Mouse (Mus musculus) MEL (cell line): ENCODE measurements at regions not wholly inside any gene's neighbourhood (a gene's known extent, or its start where the extent isn't known, plus 50 kb on each side); places are given as distances from the start of the nearest gene placed in this dataset.

Experiments
- BHLHE40 ChIP-seq: IDR thresholded peaks from 2 replicates; pipeline ENCODE4 v1.6.1; 2012; ENCODE audit warnings: low read depth, mild to moderate bottlenecking, inconsistent platforms, low read length, improper control_type of control experiment, borderline replicate concordance
- CHD2 ChIP-seq: IDR thresholded peaks from 2 replicates; pipeline ENCODE4 v1.6.1; 2011; ENCODE audit warnings: low read length, improper control_type of control experiment
- CTCF ChIP-seq, 3 experiments: IDR thresholded peaks in 2 of 3; conservative IDR thresholded peaks in 1 of 3; 2 replicates each; pipeline ENCODE4 v1.5.1; 2011 to 2012; ENCODE audit warnings: low read length in 3 of 3, low read depth in 2 of 3, mild to moderate bottlenecking in 2 of 3, improper control_type of control experiment in 1 of 3, inconsistent platforms in 1 of 3, mixed read lengths in 1 of 3, moderate library complexity in 1 of 3; ENCODE audit not compliant: control insufficient read depth in 1 of 3, insufficient read depth in 1 of 3, poor library complexity in 1 of 3, severe bottlenecking in 1 of 3
- ETS1 ChIP-seq: IDR thresholded peaks from 2 replicates; pipeline ENCODE4 v1.6.1; 2012; ENCODE audit warnings: low read depth, mild to moderate bottlenecking, inconsistent platforms, low read length, improper control_type of control experiment, moderate library complexity
- HCFC1 ChIP-seq: IDR thresholded peaks from 2 replicates; pipeline ENCODE4 v1.6.1; 2012; ENCODE audit warnings: low read depth, mild to moderate bottlenecking, inconsistent platforms, low read length, improper control_type of control experiment, moderate library complexity
- KAT2A ChIP-seq: conservative IDR thresholded peaks from 2 replicates; pipeline ENCODE4 v1.6.1; 2012; ENCODE audit warnings: low read depth, low read length, improper control_type of control experiment, inconsistent platforms
- MAX ChIP-seq: IDR thresholded peaks from 2 replicates; pipeline ENCODE4 v1.6.1; 2011; ENCODE audit warnings: low read length, improper control_type of control experiment
- MXI1 ChIP-seq: IDR thresholded peaks from 2 replicates; pipeline ENCODE4 v1.6.1; 2011; ENCODE audit warnings: mild to moderate bottlenecking, low read depth, low read length, improper control_type of control experiment
- POLR2A ChIP-seq, 2 experiments: IDR thresholded peaks; 2 replicates each; pipeline ENCODE4 v1.6.1; 2011 to 2012; ENCODE audit warnings: low read length in 2 of 2, mild to moderate bottlenecking in 2 of 2, control low read depth in 1 of 2, improper control_type of control experiment in 1 of 2, low read depth in 1 of 2, moderate library complexity in 1 of 2; ENCODE audit not compliant: control insufficient read depth in 1 of 2, insufficient read depth in 1 of 2, poor library complexity in 1 of 2
- POLR2AphosphoS2 ChIP-seq: IDR thresholded peaks from 2 replicates; pipeline ENCODE4 v1.6.1; 2011; ENCODE audit warnings: low read length, improper control_type of control experiment
- RAD21 ChIP-seq: IDR thresholded peaks from 2 replicates; pipeline ENCODE4 v1.6.1; 2011; ENCODE audit warnings: mild to moderate bottlenecking, low read depth, low read length, improper control_type of control experiment
- UBTF ChIP-seq: IDR thresholded peaks from 2 replicates; pipeline ENCODE4 v1.6.1; 2012; ENCODE audit warnings: low read depth, mild to moderate bottlenecking, inconsistent platforms, low read length, improper control_type of control experiment, moderate library complexity, borderline replicate concordance; ENCODE audit not compliant: insufficient read depth
- ZC3H11A ChIP-seq: IDR thresholded peaks from 2 replicates; pipeline ENCODE4 v1.6.1; 2012; ENCODE audit warnings: low read depth, mild to moderate bottlenecking, inconsistent platforms, low read length, improper control_type of control experiment

DNA sequence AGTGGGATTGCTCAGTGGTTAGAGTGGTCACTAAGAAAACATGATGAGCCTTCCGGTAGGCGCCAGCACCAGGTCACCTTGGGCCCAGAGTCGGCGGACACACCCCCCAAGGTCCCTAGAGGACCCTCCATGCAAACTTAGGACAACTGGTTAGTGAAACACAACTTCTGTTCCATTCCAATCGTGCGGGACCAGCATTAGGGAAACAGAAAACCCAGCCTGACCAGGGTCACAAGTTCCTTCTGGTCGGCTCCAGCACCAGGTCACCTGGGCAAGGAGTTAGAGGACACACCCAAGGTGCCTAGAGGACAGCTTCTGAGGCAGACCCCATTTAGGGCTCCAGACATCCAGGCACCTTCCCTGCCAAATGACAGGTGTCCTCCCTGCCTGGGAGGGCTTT is 109.4 kb upstream of the Mvb12b start:
- TF ChIP-seq POLR2A (IDR thresholded peaks at IDR 0.05; ENCODE audit: control insufficient read depth in 1 of 2, insufficient read depth in 1 of 2, low read depth in 1 of 2, low read length in 2 of 2, poor library complexity in 1 of 2) (no peak), CTCF (IDR thresholded peaks at IDR 0.05 in 2 of 3, conservative IDR thresholded peaks at IDR 0.05 in 1 of 3; ENCODE audit: control insufficient read depth in 1 of 3, insufficient read depth in 1 of 3, low read depth in 2 of 3, low read length in 3 of 3, poor library complexity in 1 of 3, severe bottlenecking in 1 of 3) (no peak), RAD21 (no peak), HCFC1 (no peak), UBTF (no peak), MAX (no peak), POLR2AphosphoS2 (no peak), MXI1 (no peak), ZC3H11A (no peak), CHD2 (no peak), ETS1 (no peak), KAT2A (no peak), BHLHE40 (no peak)
